Mouse (Mus musculus) embryo, embryonic 10.5 days (tissue): ENCODE results near the gene Rnf43.

Source experiments
- DNase-seq: peaks from one replicate; pipeline ENCODE4 v3.0.0-alpha.2; 2015; ENCODE audit warnings: low spot score

Rnf43 gene

DNA sequence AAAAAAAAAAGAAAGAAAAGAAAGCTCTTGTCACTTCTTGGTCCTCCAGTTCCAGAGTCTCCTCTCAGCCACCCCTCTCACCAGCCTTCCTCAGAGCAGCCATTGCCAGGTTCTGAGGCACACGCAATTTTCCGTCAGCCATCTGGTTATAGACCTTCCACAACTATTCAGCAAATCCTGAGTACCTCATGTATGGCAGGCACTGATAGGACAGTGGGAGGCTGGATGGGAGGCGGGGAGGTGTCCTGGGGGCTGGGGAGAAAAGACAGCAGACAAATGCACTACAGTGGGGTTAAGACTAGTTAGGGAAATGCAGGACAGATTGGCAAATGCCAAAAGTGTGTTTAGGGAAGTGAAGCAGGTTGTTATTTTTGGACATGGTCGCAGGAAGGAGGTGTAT, 49.7 kb downstream of the Rnf43 start:
- no peak for DNase-seq

GRCm38 (mm10) chr11:87715999-87716398, 53.5 kb downstream of the Rnf43 start:
- no peak for DNase-seq

- DNase-seq = no peak
Measured at GRCm38 (mm10) chr11:87719526-87719925, 57.0 kb downstream of the Rnf43 start.

GRCm38 (mm10) chr11:87720324-87720723, 57.8 kb downstream of the Rnf43 start:
- DNase-seq = no peak

DNA sequence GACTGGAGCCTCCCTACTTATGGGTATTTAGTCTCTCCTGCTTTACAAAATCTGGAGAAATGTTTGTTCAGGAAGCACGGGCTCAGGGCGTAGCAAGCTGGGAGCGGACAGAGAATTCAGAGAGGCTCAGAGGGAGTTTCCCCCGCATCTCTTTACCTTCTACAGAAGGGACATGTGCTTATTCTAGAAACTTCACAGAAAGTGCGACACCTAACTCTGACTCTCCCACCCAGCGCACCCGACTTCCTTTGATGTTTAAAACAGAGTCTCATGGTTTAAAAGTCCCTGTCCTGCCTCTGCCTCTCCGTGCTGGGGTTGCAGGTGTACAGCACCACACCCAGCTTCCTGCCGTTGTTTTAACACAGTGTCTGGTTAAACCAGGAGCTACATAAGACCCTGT, 58.3 kb downstream of the Rnf43 start:
- DNase-seq = no peak

GRCm38 (mm10) chr11:87722168-87722567, 59.6 kb downstream of the Rnf43 start:
- no peak for DNase-seq

GRCm38 (mm10) chr11:87722891-87723290, 60.4 kb downstream of the Rnf43 start:
- DNase-seq = no peak

DNA sequence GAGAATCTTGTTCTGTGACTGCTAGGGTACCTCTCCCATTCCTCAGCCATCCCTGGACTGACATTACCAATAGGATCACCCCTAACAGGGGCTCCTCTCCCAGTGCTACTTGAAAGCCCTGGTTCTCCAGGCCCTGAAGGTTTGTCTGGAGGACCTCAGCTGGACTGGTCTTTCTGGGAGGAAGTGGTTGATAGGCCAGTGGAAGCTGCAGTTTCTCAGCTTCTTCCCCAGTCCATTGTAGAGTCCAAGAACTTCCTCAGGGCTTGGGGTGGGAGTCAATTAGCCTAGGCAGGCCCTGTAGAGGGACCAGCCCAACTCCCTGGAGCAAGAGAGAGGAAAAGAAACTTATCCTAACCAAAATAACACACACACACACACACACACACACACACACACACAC, 63.0 kb downstream of the Rnf43 start:
- no peak for DNase-seq

DNA sequence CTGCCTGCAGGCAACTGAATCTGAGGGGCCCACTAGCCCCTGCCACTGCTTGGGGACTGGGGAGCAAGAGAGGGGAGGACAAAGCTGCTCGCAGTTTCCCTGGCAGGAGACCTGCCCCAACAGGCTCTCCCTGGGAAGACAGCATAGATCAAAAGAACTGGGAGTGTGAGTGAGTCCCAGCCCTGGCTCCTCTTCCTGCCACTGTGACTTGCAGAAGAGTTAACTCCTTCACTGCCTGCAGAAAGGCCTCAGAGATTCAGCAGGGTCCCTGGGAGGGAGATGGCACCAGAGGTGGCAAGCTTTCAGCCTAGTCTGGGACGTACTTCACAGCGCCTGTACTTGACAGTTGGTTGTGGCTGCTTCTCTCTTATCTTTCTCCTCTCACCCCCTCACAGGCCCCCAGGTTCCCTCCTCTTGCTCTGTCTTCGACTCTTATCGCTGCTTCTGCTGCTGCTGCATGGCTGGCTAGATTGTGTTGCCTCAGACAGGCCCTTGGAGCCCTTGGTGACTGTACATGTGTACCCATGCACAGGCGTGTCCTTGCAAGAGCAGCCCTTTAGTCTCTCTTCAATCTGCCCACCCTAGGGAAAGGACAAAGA, 63.5 kb downstream of the Rnf43 start:
- DNase-seq = peak; percentile 59

- DNase-seq = no peak
Measured at GRCm38 (mm10) chr11:87727021-87727420, 64.5 kb downstream of the Rnf43 start.

- no peak for DNase-seq
Measured at GRCm38 (mm10) chr11:87727471-87727870, 64.9 kb downstream of the Rnf43 start.

DNA sequence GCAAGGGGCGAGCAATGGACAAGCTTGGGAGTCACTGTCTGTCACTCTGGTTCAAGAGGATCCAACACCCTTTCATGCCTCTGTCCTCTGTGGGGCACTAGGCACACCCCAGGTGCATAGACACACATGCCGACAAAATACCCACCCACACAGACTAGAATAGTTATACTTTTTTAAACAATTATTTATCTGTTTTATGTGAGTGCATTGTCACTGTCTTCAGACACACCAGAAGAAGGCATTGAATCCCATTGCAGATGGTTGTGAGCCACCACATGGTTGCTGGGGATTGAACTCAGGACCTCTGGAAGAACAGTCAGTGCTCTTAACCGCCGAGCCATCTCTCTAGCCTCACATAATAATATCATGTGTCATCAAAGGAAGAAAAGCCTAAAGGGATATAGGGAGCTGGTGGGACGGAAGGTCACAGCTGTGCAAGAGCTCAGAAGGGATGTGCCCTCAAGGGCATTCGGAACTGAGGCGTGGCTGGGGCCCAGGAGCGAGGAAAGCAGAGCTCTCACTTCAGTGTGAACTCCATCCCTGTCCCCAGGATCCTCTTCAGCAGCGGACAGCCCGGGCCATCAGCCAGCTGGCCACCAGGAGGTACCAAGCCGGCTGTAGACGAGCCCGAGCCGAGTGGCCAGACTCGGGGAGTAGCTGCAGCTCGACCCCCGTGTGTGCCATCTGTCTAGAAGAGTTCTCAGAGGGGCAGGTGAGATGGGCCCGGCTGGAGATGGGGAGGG, 66.5 kb downstream of the Rnf43 start:
- no peak for DNase-seq

DNA sequence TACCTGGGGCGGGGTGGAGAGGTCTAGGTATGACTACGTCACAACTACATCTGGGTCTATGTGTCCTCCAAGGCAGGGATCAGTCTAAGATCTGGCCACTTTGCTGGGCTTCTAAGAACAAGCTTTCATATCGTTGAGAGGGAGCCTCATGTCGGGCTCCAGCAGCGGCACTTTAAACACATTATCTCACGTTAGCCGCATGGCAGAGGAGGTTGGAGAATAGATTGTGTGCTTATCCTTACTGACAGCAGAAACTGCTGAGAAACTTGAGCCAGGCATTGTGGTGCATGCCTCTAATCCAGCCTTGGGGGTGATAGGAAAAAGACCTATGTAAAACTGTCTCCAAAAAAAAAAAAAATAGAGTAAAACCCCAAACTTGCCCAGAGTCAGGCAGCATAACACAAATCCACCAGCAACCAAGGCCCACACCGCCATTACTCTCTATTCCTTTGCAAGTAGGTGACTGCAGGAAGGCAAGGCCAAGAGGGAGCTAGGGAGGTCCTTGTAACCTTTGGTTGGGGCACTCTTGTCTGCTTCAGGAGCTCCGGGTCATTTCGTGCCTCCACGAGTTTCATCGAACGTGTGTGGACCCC, 67.2 kb downstream of the Rnf43 start:
- DNase-seq = no peak

DNA sequence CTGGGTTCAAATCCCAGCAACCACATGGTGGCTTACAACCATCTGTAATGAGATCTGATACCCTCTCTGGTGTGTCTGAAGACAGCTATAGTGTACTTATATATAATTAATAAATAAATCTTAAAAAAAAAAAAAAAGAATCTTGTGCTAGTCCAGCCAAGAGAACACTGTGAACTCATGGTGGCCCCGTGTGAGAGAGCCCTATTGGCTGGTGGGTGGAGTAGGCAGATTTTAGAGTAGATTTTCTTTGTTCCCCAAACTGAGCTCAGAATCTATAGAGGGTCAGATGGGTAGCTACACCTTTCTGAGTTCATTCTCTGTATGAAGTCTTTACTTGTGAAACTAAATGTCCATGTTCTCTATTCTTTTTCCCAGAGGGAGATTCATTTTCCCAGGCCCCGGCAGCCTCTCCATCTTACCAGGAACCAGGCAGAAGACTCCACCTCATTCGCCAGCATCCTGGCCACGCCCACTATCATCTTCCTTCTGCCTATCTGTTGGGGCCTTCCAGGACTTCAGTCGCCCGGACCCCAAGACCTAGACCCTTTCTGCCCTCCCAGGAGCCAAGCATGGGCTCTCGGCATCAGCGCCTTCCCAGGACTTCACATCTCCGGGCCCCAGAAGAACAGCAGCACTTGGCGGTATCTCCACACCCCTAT, 68.3 kb downstream of the Rnf43 start:
- DNase-seq = no peak

- no peak for DNase-seq
Measured at GRCm38 (mm10) chr11:87734346-87734745, 71.8 kb downstream of the Rnf43 start.

DNA sequence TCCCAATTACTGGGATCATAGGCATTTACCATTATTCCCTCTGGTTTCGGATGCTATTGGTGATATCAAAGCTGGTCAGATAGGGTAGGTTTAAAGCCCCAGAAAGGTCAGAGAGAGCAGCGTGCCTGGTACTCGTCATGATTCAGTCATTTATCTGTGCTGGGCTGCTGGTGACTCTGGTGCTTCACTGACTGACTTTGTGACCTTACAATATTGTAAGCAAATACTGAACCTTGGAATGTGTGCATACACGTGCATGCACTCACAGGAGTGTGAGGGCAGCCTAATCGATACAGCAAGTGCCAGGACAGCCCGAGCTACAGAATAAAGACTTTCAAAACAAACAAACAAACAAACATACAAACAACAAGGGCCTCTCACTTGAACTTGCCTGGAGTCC, 73.2 kb downstream of the Rnf43 start:
- DNase-seq = no peak

GRCm38 (mm10) chr11:87736647-87737134, 74.2 kb downstream of the Rnf43 start:
- peak; percentile 82 for DNase-seq

- DNase-seq = peak; percentile 98
Measured at GRCm38 (mm10) chr11:87737175-87737740, 74.7 kb downstream of the Rnf43 start, which contains the start of gene Supt4a. Supt4a (plus strand) TSS chr11:87737552.

- no peak for DNase-seq
Measured at GRCm38 (mm10) chr11:87743691-87744090, 81.2 kb downstream of the Rnf43 start.

- DNase-seq = no peak
Measured at GRCm38 (mm10) chr11:87744964-87745363, 82.4 kb downstream of the Rnf43 start.

DNA sequence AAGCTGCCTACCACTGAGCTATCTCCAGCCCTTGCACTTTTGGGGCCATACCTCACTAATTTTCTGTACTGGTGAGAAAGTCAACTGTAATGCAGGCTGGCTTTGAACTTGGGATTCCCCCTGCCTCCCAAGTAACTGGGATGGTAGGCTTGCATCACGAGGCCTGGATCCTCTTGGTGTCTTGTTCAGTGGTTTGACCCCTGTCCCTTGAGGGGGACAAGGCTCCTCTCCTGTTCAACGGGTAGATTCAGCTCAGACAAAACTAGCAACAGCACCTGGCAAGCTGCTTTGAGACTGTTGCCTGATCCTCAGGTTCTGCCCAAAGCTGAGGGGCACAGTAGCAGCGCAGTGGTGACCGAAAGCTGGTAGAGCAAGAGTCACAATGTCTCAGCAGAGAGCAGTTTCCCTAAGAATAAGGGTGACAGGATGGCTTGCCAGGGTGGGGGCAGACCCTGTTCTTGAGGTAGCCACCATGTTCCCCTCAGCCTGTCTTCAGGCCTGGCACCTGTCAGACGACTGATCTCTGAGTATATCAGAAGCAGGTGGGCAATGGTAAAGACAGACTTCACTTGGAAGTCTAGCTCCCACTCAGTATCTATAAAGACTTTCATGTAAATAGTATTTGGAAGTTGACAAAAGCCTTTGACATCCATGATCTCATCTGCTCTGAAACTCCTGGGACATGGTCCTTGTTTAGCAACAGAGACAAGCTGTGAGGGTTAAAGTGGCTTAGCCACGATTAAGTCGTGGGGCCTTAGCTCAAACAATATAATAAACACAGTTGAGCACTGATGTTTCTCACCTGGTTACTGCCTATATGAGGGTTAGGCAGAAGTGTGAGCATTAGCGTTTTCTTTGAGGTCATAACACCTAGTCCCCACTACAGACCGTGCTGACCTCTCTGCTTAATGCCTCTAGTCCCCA, 83.4 kb downstream of the Rnf43 start:
- DNase-seq = no peak
